In genomic region chr7:64716286-64716685, GRCm38 (mm10) we compare ENCODE assay signal across 22 mouse cellular contexts.
"Had no signal": no experiment of that assay in that cellular context is flagged by ENCODE, and none has a peak within 500 bp of the region (broad histone marks: within the 10 kb centered on the region; RNA-seq: fewer than 3 reads in every experiment).

No protein-coding gene starts in this region.

- H3K9ac ChIP-seq: heart, embryonic 12.5 days; hindbrain, embryonic 12.5 days; hindbrain, embryonic 14.5 days; intestine, embryonic 15.5 days; limb, embryonic 13.5 days; limb, embryonic 15.5 days; liver, embryonic 12.5 days; liver, embryonic 14.5 days had no signal

- H3K4me1 ChIP-seq: heart, embryonic 10.5 days; heart, embryonic 12.5 days; hindbrain, embryonic 10.5 days; hindbrain, embryonic 12.5 days; intestine, embryonic 15.5 days; limb, embryonic 13.5 days; limb, embryonic 15.5 days; liver, embryonic 12.5 days had no signal

- H3K27ac ChIP-seq: heart, embryonic 10.5 days; hindbrain, embryonic 10.5 days; hindbrain, embryonic 12.5 days; hindbrain, embryonic 14.5 days; intestine, embryonic 15.5 days; kidney, postnatal 0 days; layer of hippocampus, adult 2 months; limb, embryonic 13.5 days; limb, embryonic 15.5 days; liver, embryonic 12.5 days; liver, embryonic 14.5 days had no signal

- ATAC-seq: hindbrain, embryonic 16.5 days; inflammation-experienced regulatory T-cells, adult 6 months; intestine, embryonic 15.5 days; intestine, postnatal 0 days; liver, embryonic 12.5 days had no signal

- DNase-seq: gastrocnemius, postnatal 10 days; gastrocnemius, postnatal 25 days; heart, adult 18-20 months; heart, postnatal 10 days; heart, postnatal 4 days; kidney, postnatal 4 days; left cerebral cortex, postnatal 4 days had no signal

- H3K4me2 ChIP-seq: heart, embryonic 12.5 days; hindbrain, embryonic 12.5 days; hindbrain, embryonic 14.5 days; intestine, embryonic 15.5 days; limb, embryonic 13.5 days; limb, embryonic 15.5 days; liver, embryonic 12.5 days had no signal

- H3K36me3 ChIP-seq: heart, embryonic 10.5 days; heart, embryonic 12.5 days; intestine, embryonic 15.5 days; limb, embryonic 13.5 days; limb, embryonic 15.5 days; liver, embryonic 12.5 days had no signal

- H3K9me3 ChIP-seq: heart, embryonic 10.5 days; heart, embryonic 12.5 days; hindbrain, embryonic 10.5 days; hindbrain, embryonic 12.5 days; intestine, embryonic 15.5 days; limb, embryonic 13.5 days; limb, embryonic 15.5 days; liver, embryonic 12.5 days had no signal

- H3K4me3 ChIP-seq: heart, embryonic 10.5 days; heart, embryonic 12.5 days; hindbrain, embryonic 10.5 days; hindbrain, embryonic 12.5 days; intestine, embryonic 15.5 days; layer of hippocampus, adult 2 months; limb, embryonic 13.5 days; limb, embryonic 15.5 days; liver, embryonic 12.5 days had no signal

- H3K27me3 ChIP-seq: heart, embryonic 12.5 days; hindbrain, embryonic 12.5 days; intestine, embryonic 15.5 days; limb, embryonic 13.5 days; limb, embryonic 15.5 days; liver, embryonic 12.5 days had no signal
